Mouse (Mus musculus): ENCODE measurements around the gene Setd1b. TPM values are rescaled to one million over a fixed set of nuclear protein-coding genes. Genes with fewer than 3 reads are reported as not detected.

The Setd1b gene
- polyA plus RNA-seq, 1 experiment from 2014 or later: 9.8 TPM

DNA sequence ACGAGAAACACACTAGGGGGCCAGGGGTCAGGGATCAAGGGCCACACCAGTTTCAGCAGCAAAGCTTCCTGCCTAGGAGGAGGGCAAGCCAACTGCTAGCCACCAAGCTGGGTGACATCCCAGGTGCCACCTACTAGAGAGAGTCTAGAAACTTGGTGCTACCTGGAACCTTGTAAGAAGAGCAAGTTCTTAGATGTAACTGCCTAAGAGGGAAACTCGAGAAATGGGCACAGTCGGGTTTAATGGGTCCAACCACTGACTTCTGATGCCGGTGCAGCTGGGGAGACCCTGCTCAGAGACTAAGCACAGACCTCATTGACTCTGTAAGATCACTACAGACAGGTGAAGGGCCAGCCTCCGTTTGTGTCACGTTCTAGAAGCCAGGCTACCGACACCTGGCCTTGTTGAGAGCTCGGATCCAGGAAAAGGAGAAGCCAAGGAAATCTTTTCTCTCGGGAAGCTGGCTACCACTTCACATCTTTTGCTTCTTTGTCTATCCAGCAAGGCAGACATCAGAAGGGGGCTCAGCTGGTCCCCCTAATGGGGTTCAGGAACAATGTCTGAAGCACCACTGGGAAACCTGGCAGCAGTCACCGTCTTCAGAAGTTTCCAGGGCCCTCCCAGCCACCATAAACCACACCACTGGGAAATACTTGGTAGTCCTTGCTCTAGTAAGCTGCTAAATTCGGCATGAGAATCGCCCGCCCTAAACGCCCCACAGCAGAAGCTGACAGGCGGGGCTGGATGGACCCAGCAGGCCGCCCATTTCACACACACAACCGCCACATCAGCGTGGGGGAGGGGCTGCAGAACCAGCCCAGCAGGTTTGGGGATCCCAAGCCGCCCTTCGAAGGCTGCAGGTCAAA lies 4.7 kb upstream of the Setd1b start:
- peak overlapping the region; percentile 100 for H3K4me2 ChIP-seq

DNA sequence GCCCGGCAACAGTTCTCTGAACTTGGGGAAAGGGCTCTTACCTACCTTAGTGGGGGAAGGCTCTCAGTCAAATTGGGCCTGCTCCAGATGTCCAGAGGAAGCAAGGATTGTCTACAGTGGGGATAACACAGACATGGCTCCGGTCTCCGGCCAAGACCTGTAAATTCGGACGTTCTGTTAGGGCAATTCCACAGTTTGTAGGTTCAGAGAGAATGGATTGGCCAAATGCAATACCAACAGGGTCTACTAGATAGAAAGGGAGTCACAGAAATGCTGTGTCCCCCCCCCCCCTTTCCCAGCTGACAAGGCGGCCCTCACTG lies 4.1 kb upstream of the Setd1b start:
- no peak for DNase-seq (ENCODE audit: low spot score, missing footprints)
- Histone ChIP-seq H3K9me3 (ENCODE audit: control insufficient read depth, low read length) (no peaks in the 10 kb centered on the region), H3K4me3 (ENCODE audit: low read depth, low read length) (peak overlapping the region; percentile 95), H3K36me3 (ENCODE audit: control insufficient read depth, insufficient read depth, low read length) (peaks cover 3% of the 10 kb centered on the region; the same call in 1 of the 2 replicates), H3K9ac (ENCODE audit: low read length) (peak overlapping the region; percentile 100), H3K4me2 (peak overlapping the region; percentile 100), H3K4me1 (ENCODE audit: control insufficient read depth, insufficient read depth, low read length) (peaks cover 47% of the 10 kb centered on the region), H3K27me3 (ENCODE audit: control insufficient read depth, insufficient read depth, low read length) (no peaks in the 10 kb centered on the region), H3K27ac (ENCODE audit: low read depth, low read length) (peak overlapping the region; percentile 100)
- no peak for ATAC-seq (ENCODE audit: low FRiP score)
- 0% methylated on average over 6 of the region's 6 CpGs for WGBS

More for the DNA sequence above, 4.7 kb upstream of the Setd1b start:
- WGBS: under 1% methylated on average over 20 of the region's 20 CpGs
- Histone ChIP-seq H3K9ac (ENCODE audit: low read length) (peak overlapping the region; percentile 100), H3K27ac (ENCODE audit: low read depth, low read length) (peak overlapping the region; percentile 100), H3K36me3 (ENCODE audit: control insufficient read depth, insufficient read depth, low read length) (peaks cover 3% of the 10 kb centered on the region; the same call in 1 of the 2 replicates), H3K27me3 (ENCODE audit: control insufficient read depth, insufficient read depth, low read length) (no peaks in the 10 kb centered on the region), H3K9me3 (ENCODE audit: control insufficient read depth, low read length) (no peaks in the 10 kb centered on the region), H3K4me1 (ENCODE audit: control insufficient read depth, insufficient read depth, low read length) (peaks cover 52% of the 10 kb centered on the region), H3K4me3 (ENCODE audit: low read depth, low read length) (peak overlapping the region; percentile 95)
- no peak for ATAC-seq (ENCODE audit: low FRiP score)
- DNase-seq (ENCODE audit: low spot score, missing footprints): peak; percentile 97

- DNase-seq (ENCODE audit: low spot score, missing footprints) (peak; percentile 98), ATAC-seq (ENCODE audit: low FRiP score) (peak; percentile 77)
- Histone ChIP-seq H3K9me3 (ENCODE audit: control insufficient read depth, low read length) (no peaks in the 10 kb centered on the region), H3K36me3 (ENCODE audit: control insufficient read depth, insufficient read depth, low read length) (peaks cover 3% of the 10 kb centered on the region; the same call in 1 of the 2 replicates), H3K9ac (ENCODE audit: low read length) (peak overlapping the region; percentile 100), H3K4me3 (ENCODE audit: low read depth, low read length) (peak overlapping the region; percentile 95), H3K27ac (ENCODE audit: low read depth, low read length) (peak overlapping the region; percentile 100), H3K4me2 (peak overlapping the region; percentile 100), H3K27me3 (ENCODE audit: control insufficient read depth, insufficient read depth, low read length) (no peaks in the 10 kb centered on the region), H3K4me1 (ENCODE audit: control insufficient read depth, insufficient read depth, low read length) (peaks cover 45% of the 10 kb centered on the region)
- WGBS: 1% methylated on average over 39 of the region's 40 CpGs
Observed at GRCm38 (mm10) chr5:123138230-123138911, 3.6 kb upstream of the Setd1b start.

GRCm38 (mm10) chr5:123138953-123139721 lies 2.9 kb upstream of the Setd1b start:
- peak overlapping the region; percentile 100 for H3K27ac ChIP-seq (ENCODE audit: low read depth, low read length)
- peaks cover 44% of the 10 kb centered on the region for H3K4me1 ChIP-seq (ENCODE audit: control insufficient read depth, insufficient read depth, low read length)
- H3K9ac ChIP-seq (ENCODE audit: low read length): peak overlapping the region; percentile 100
- H3K9me3 ChIP-seq (ENCODE audit: control insufficient read depth, low read length): no peaks in the 10 kb centered on the region
- H3K27me3 ChIP-seq (ENCODE audit: control insufficient read depth, insufficient read depth, low read length): no peaks in the 10 kb centered on the region
- H3K4me2 ChIP-seq: peak overlapping the region; percentile 100
- peaks cover 3% of the 10 kb centered on the region; the same call in 1 of the 2 replicates for H3K36me3 ChIP-seq (ENCODE audit: control insufficient read depth, insufficient read depth, low read length)
- under 1% methylated on average over 39 of the region's 39 CpGs for WGBS
- peak; percentile 98 for DNase-seq (ENCODE audit: low spot score, missing footprints)
- ATAC-seq (ENCODE audit: low FRiP score): no peak
- peak overlapping the region; percentile 95 for H3K4me3 ChIP-seq (ENCODE audit: low read depth, low read length)

DNA sequence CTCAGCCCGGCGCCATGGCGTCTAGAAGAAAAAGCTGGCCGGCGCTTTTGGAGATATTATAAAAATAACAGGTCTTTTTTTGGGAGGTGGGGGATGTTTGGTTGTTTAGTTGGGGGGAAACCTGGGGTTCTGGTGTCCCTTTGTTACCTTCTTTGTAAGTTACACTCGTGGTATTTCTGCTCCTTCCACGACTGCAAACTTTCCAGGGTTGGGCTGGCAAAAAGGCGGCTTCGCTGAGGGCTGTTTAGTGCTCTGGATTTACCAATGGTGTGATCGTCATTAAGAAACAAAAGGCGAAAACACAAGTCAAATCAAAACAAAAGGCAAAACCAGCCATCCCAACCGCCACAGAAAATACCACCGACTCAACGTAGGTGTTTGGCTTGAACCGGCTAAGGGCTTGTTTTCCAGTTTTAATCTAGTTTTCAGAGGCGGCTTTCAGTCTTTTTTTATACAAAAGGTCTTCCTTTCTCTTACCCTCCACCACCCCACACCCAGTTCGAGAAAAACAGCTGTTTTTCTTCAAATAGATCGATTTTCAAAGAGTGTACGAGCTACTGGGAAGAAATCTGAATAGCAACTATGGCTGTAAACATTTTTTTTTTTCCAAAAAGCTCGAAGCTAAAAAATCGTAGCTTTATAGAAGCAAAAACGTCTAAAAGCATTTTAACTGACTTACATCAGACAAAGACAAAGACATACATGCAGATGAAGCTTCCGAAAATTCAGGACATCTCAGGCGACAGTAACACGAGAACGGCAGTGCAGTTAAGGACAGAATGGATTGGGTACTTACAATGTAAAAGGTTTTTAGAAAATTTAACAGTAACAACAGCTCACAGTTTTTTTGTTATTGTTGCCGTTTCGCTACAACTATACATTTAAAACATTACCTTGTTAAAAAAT lies 2.0 kb upstream of the Setd1b start:
- Histone ChIP-seq H3K9ac (ENCODE audit: low read length) (peak overlapping the region; percentile 100), H3K4me1 (ENCODE audit: control insufficient read depth, insufficient read depth, low read length) (peaks cover 44% of the 10 kb centered on the region), H3K4me3 (ENCODE audit: low read depth, low read length) (peak overlapping the region; percentile 95), H3K36me3 (ENCODE audit: control insufficient read depth, insufficient read depth, low read length) (peaks cover 1% of the 10 kb centered on the region; the same call in 1 of the 2 replicates), H3K9me3 (ENCODE audit: control insufficient read depth, low read length) (no peaks in the 10 kb centered on the region), H3K27ac (ENCODE audit: low read depth, low read length) (peak overlapping the region; percentile 100), H3K4me2 (peak overlapping the region; percentile 100), H3K27me3 (ENCODE audit: control insufficient read depth, insufficient read depth, low read length) (no peaks in the 10 kb centered on the region)
- DNase-seq (ENCODE audit: low spot score, missing footprints) (peak; percentile 98), ATAC-seq (ENCODE audit: low FRiP score) (no peak)
- WGBS: under 1% methylated on average over 28 of the region's 28 CpGs

- Histone ChIP-seq H3K27ac (ENCODE audit: low read depth, low read length) (peak overlapping the region; percentile 100), H3K4me1 (ENCODE audit: control insufficient read depth, insufficient read depth, low read length) (peaks cover 38% of the 10 kb centered on the region)
Observed at GRCm38 (mm10) chr5:123140694-123141554, 1.1 kb upstream of the Setd1b start.

DNA sequence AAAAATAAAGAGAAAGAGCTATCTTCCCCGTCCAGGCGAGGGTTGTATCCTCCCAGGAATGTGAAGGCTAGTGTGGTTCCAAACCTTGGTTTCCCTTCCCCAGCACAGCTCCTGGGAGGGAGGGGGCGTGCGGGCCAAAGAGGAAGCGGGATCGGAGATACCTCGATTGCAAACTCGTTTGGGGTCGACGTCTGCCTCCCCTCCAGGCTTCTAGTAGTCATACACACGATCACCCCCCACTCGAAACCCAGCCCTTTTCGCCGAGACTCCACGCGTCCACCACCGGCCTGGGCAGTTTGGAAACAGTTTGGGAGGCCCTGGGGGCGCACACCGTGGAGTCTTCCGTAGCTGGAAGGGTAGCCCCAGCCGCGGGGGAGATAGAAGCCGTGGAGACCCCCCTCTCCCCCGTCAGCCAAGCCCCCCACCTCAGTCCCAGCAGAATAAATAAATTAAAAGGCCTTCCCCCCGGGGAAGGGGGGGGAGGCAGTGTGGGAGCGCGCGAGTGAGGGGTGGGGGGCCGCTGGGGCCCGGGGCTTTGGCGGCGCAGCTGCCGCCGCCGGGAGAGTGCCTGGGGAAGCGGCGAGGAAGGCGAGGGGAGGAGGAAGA lies 335 bp upstream of the Setd1b start:
- ATAC-seq (ENCODE audit: low FRiP score) (peak; percentile 6; the same call in 1 of the 2 replicates), DNase-seq (ENCODE audit: low spot score, missing footprints) (peak; percentile 97)
- WGBS: 0% methylated on average over 26 of the region's 38 CpGs

More at GRCm38 (mm10) chr5:123140694-123141554, 1.1 kb upstream of the Setd1b start:
- Histone ChIP-seq H3K9me3 (ENCODE audit: control insufficient read depth, low read length) (no peaks in the 10 kb centered on the region), H3K36me3 (ENCODE audit: control insufficient read depth, insufficient read depth, low read length) (no peaks in the 10 kb centered on the region), H3K4me2 (peak overlapping the region; percentile 100), H3K27me3 (ENCODE audit: control insufficient read depth, insufficient read depth, low read length) (no peaks in the 10 kb centered on the region), H3K4me3 (ENCODE audit: low read depth, low read length) (peak overlapping the region; percentile 95), H3K9ac (ENCODE audit: low read length) (peak overlapping the region; percentile 99)
- peak; percentile 99 for DNase-seq (ENCODE audit: low spot score, missing footprints)
- under 1% methylated on average over 31 of the region's 31 CpGs for WGBS
- ATAC-seq (ENCODE audit: low FRiP score): peak; percentile 38

More for the DNA sequence above, 335 bp upstream of the Setd1b start:
- Histone ChIP-seq H3K36me3 (ENCODE audit: control insufficient read depth, insufficient read depth, low read length) (no peaks in the 10 kb centered on the region), H3K27ac (ENCODE audit: low read depth, low read length) (peak overlapping the region; percentile 100), H3K9ac (ENCODE audit: low read length) (peak overlapping the region; percentile 99), H3K4me1 (ENCODE audit: control insufficient read depth, insufficient read depth, low read length) (peaks cover 34% of the 10 kb centered on the region), H3K9me3 (ENCODE audit: control insufficient read depth, low read length) (no peaks in the 10 kb centered on the region), H3K4me2 (peak overlapping the region; percentile 100), H3K27me3 (ENCODE audit: control insufficient read depth, insufficient read depth, low read length) (no peaks in the 10 kb centered on the region), H3K4me3 (ENCODE audit: low read depth, low read length) (peak overlapping the region; percentile 95)
